Mouse (Mus musculus): ENCODE measurements around the gene Rs1. TPM values are rescaled to one million over a fixed set of nuclear protein-coding genes. Genes with fewer than 3 reads are reported as not detected.
"Not testable (repeated sequence)": the region's sequence is repeated elsewhere in the genome, so short reads cannot be mapped to it uniquely, and the experiment has no call there.

The Rs1 gene
- under 1 TPM; 0.33 to 0.46 TPM for total RNA-seq (2021)

- DNase-seq = no peak
- intact Hi-C loops (cut with DNase I) = loop anchor here (5.0 to 10.0 kb wide), 4 partner anchors 183 to 1395 kb away; partner anchors contain the start of genes Eif1ax and Phka2
These were observed at the start of gene Rs1 for GRCm38 (mm10) chrX:160767713-160768112. Gene Rs1 (plus strand): TSS chrX:160768013.

GRCm38 (mm10) chrX:160735650-160736049 is 32.2 kb upstream of the Rs1 start, which contains the start of gene Ppef1:
Gene Ppef1 (minus strand): TSS chrX:160735765.
- intact Hi-C loops (cut with DNase I) = no loop called here
- no peak for DNase-seq

GRCm38 (mm10) chrX:160745399-160745798 is 22.4 kb upstream of the Rs1 start:
- no peak for DNase-seq
- intact Hi-C loops (cut with DNase I) = no loop called here

GRCm38 (mm10) chrX:160748653-160749052 is 19.2 kb upstream of the Rs1 start:
- intact Hi-C loops (cut with DNase I) = no loop called here
- DNase-seq = no peak

GRCm38 (mm10) chrX:160750808-160751207 is 17.0 kb upstream of the Rs1 start:
- intact Hi-C loops (cut with DNase I) = no loop called here
- DNase-seq = no peak

GRCm38 (mm10) chrX:160765389-160766232 is 2.2 kb upstream of the Rs1 start:
- intact Hi-C loops (cut with DNase I) = loop anchor here (5.0 to 10.0 kb wide), 4 partner anchors 181 to 1393 kb away; partner anchors contain the start of genes Eif1ax and Phka2
- peak; percentile 93 to 96 for DNase-seq

- no peak for DNase-seq
- intact Hi-C loops (cut with DNase I) = loop anchor here (5.0 to 10.0 kb wide), 4 partner anchors 181 to 1394 kb away; partner anchors contain the start of genes Eif1ax and Phka2
These were observed 1.6 kb upstream of the Rs1 start for GRCm38 (mm10) chrX:160766233-160766616.

GRCm38 (mm10) chrX:160769622-160770021 is 1.8 kb downstream of the Rs1 start:
- intact Hi-C loops (cut with DNase I) = loop anchor here (5.0 to 10.0 kb wide), 4 partner anchors 185 to 1397 kb away; partner anchors contain the start of genes Eif1ax and Phka2
- not testable (repeated sequence) for DNase-seq

GRCm38 (mm10) chrX:160773033-160773432 is 5.2 kb downstream of the Rs1 start:
- intact Hi-C loops (cut with DNase I) = no loop called here

GRCm38 (mm10) chrX:160782276-160782675 is 14.5 kb downstream of the Rs1 start:
- no peak for DNase-seq
- intact Hi-C loops (cut with DNase I) = no loop called here

More at GRCm38 (mm10) chrX:160773033-160773432, 5.2 kb downstream of the Rs1 start:
- no peak for DNase-seq

- DNase-seq = no peak
- intact Hi-C loops (cut with DNase I) = no loop called here
These were observed 27.1 kb downstream of the Rs1 start for GRCm38 (mm10) chrX:160794920-160795319.

GRCm38 (mm10) chrX:160804409-160805150 is 36.8 kb downstream of the Rs1 start:
- intact Hi-C loops (cut with DNase I) = no loop called here
- no peak for DNase-seq

GRCm38 (mm10) chrX:160808226-160808625 is 40.4 kb downstream of the Rs1 start:
- intact Hi-C loops (cut with DNase I) = no loop called here

More at GRCm38 (mm10) chrX:160808226-160808625, 40.4 kb downstream of the Rs1 start:
- DNase-seq = no peak

Other genes starting within 250 kb of the Rs1 start
- gene Ppef1, start 32.2 kb upstream of the Rs1 start, total RNA-seq (2021) = not detected
- under 1 TPM in 1 of 2 experiments, not detected in 1; 0.14 TPM for gene Gja6, start 139.0 kb downstream of the Rs1 start, total RNA-seq (2021)
- 1 to 10 TPM; 5.0 to 5.9 TPM for gene Cdkl5, start 226.7 kb downstream of the Rs1 start, total RNA-seq (2021)